Comparison of ENCODE assay signal across 22 mouse cellular contexts in the genomic region with DNA sequence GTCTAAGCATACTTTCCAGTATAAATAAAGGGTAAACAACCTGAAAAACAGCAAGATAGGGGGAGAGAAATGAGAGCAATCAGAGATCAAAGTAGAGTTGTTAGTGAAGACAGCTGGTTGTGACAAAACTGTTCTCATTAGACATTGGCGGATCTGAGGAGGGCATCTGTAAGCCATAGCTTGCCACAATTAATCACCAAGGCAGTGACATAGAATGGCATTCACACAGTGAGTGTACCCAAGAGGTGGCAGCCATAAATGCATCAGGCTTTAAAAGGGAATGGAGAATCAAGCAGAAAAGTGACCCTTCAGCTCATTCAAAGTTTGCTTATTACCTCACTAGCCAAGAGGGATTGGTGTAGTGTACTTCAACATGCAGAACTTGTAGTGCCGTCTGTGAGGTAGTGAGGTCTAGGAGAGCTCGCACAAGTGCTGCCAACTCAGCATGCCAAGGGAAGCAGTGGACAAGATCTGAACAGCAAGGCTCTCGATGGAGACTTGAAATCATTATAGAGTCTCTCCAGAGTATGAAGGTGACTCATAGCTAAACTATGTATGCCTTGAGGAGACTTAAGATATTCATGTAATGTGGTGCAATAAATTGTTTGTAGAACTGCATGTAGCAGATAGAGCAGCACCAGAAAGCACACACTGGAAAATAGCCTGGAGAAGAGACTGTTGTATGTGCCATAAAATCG. TPM values are rescaled to one million over a fixed set of nuclear protein-coding genes. Genes with fewer than 3 reads are reported as not detected.
DNase-seq lines count a peak whose midpoint lies in the region; ATAC-seq and TF ChIP-seq lines count a peak whose summit lies in the region.
"Had no signal": no experiment of that assay in that cellular context is flagged by ENCODE, and none has a peak within 500 bp of the region (broad histone marks: within the 10 kb centered on the region; RNA-seq: fewer than 3 reads in every experiment).

No protein-coding gene starts in this region.

- H3K79me2 ChIP-seq in C2C12 (ENCODE audit: control insufficient read depth, insufficient read depth) = no peaks in the 10 kb centered on the region

- in situ Hi-C loops in Patski (cut with MboI; ENCODE audit: low pct_unique_long_range_greater_than_20kb) = no loop called here

- CTCF ChIA-PET in Patski (lab: Charles Lee) = no interaction called here

- H3K9me3 ChIP-seq in intestine, embryonic 16.5 days (ENCODE audit: control insufficient read depth, low read length) = no peaks in the 10 kb centered on the region
- no peaks in the 10 kb centered on the region for H3K9me3 ChIP-seq in midbrain, embryonic 13.5 days
- H3K9me3 ChIP-seq: embryonic facial prominence, embryonic 12.5 days; kidney, embryonic 15.5 days; midbrain, embryonic 12.5 days had no signal

- H3K27ac ChIP-seq in intestine, embryonic 16.5 days (ENCODE audit: low read length) = no peak overlapping the region
- H3K27ac ChIP-seq in midbrain, embryonic 13.5 days = no peak overlapping the region
- H3K27ac ChIP-seq: embryonic facial prominence, embryonic 12.5 days; gastrocnemius, adult 2 months; kidney, embryonic 15.5 days; midbrain, embryonic 12.5 days had no signal

- H3K27me3 ChIP-seq in C2C12 (ENCODE audit: control insufficient read depth, insufficient read depth, insufficient read length) = no peaks in the 10 kb centered on the region
- no peaks in the 10 kb centered on the region for H3K27me3 ChIP-seq in Patski
- no peaks in the 10 kb centered on the region for H3K27me3 ChIP-seq in intestine, embryonic 16.5 days (replicated peaks; ENCODE audit: control insufficient read depth, insufficient read depth, low read length)
- no peaks in the 10 kb centered on the region for H3K27me3 ChIP-seq in midbrain, embryonic 13.5 days
- H3K27me3 ChIP-seq: CH12.LX; embryonic facial prominence, embryonic 12.5 days; kidney, embryonic 15.5 days; midbrain, embryonic 12.5 days had no signal

- H3ac ChIP-seq in C2C12 (ENCODE audit: control insufficient read depth, insufficient read length, low read depth) = no peak overlapping the region

- no peaks in the 10 kb centered on the region for H3K79me3 ChIP-seq in C2C12 (ENCODE audit: low read depth)

- no peak overlapping the region for H3K4me3 ChIP-seq in C2C12 (ENCODE audit: insufficient read depth, poor library complexity, severe bottlenecking)
- H3K4me3 ChIP-seq in intestine, embryonic 16.5 days (ENCODE audit: low read length) = no peak overlapping the region
- no peak overlapping the region for H3K4me3 ChIP-seq in midbrain, embryonic 13.5 days (replicated peaks)
- H3K4me3 ChIP-seq: embryonic facial prominence, embryonic 12.5 days; gastrocnemius, adult 2 months; kidney, embryonic 15.5 days; midbrain, embryonic 12.5 days had no signal

- 75% methylated on average over 5 of the region's 5 CpGs for WGBS in intestine, embryonic 16.5 days
- WGBS in midbrain, embryonic 13.5 days = 93% methylated on average over 5 of the region's 5 CpGs

- peak; percentile 38 for DNase-seq in Patski (ENCODE audit: low read depth, low spot score)
- peak; percentile 1 for DNase-seq in lung, postnatal 14 days
- DNase-seq in testis, postnatal 10 days (ENCODE audit: low spot score) = no peak
- no peak for DNase-seq in urinary bladder, postnatal 4 days (ENCODE audit: low spot score in 2 of 2)
- DNase-seq: adrenal gland, postnatal 36 days; cerebellum, adult 8-10 months; gastrocnemius, adult 2 months; heart, adult 11 months; heart, postnatal 4 days; left cerebral cortex, postnatal 4 days; thymus, adult 2 months had no signal

- no peak for TF ChIP-seq CTCF in C2C12 (IDR thresholded peaks at IDR 0.05; ENCODE audit: control insufficient read depth, insufficient read depth, insufficient read length)
- no peak for TF ChIP-seq CTCF in Patski (IDR thresholded peaks at IDR 0.05)

- peak; percentile 99 for ATAC-seq in Patski
- ATAC-seq in intestine, embryonic 16.5 days = peak; percentile 31; the same call in 1 of the 2 replicates
- no peak for ATAC-seq in midbrain, embryonic 13.5 days

- H3K4me2 ChIP-seq in intestine, embryonic 16.5 days (ENCODE audit: low read depth, low read length) = no peak overlapping the region
- no peak overlapping the region for H3K4me2 ChIP-seq in midbrain, embryonic 13.5 days (replicated peaks)
- H3K4me2 ChIP-seq: embryonic facial prominence, embryonic 12.5 days; kidney, embryonic 15.5 days; midbrain, embryonic 12.5 days had no signal

- POLR2A ChIA-PET in Patski (lab: Charles Lee) = no interaction called here

- H3K36me3 ChIP-seq in C2C12 (ENCODE audit: control insufficient read depth, insufficient read depth) = no peaks in the 10 kb centered on the region
- no peaks in the 10 kb centered on the region for H3K36me3 ChIP-seq in intestine, embryonic 16.5 days (ENCODE audit: control insufficient read depth, insufficient read depth, low read length)
- H3K36me3 ChIP-seq in midbrain, embryonic 13.5 days = no peaks in the 10 kb centered on the region
- H3K36me3 ChIP-seq: embryonic facial prominence, embryonic 12.5 days; kidney, embryonic 15.5 days; midbrain, embryonic 12.5 days had no signal

- no peak overlapping the region for H3K9ac ChIP-seq in intestine, embryonic 16.5 days (ENCODE audit: low read depth, low read length)
- H3K9ac ChIP-seq in midbrain, embryonic 13.5 days (replicated peaks) = no peak overlapping the region
- H3K9ac ChIP-seq: embryonic facial prominence, embryonic 12.5 days; kidney, embryonic 15.5 days; midbrain, embryonic 12.5 days had no signal

- no peaks in the 10 kb centered on the region for H3K4me1 ChIP-seq in intestine, embryonic 16.5 days (ENCODE audit: control insufficient read depth, insufficient read depth, low read length)
- H3K4me1 ChIP-seq in midbrain, embryonic 13.5 days (replicated peaks) = no peaks in the 10 kb centered on the region
- H3K4me1 ChIP-seq: embryonic facial prominence, embryonic 12.5 days; kidney, embryonic 15.5 days; midbrain, embryonic 12.5 days had no signal

TF ChIP-seq in C2C12, 6 proteins besides CTCF, POLR2A, EP300 and RAD21:
- TF ChIP-seq MAX (IDR thresholded peaks at IDR 0.05) = no peak
- TF ChIP-seq MYOD1 (IDR thresholded peaks at IDR 0.05; ENCODE audit: control insufficient read depth, insufficient read length, low read depth) = no peak
- TF ChIP-seq CEBPB (IDR thresholded peaks at IDR 0.05; ENCODE audit: low read depth) = peak; percentile 60
- TF ChIP-seq FOSL1 (IDR thresholded peaks at IDR 0.05; ENCODE audit: insufficient read depth, low read length, poor library complexity, severe bottlenecking) = peak; percentile 23

RNA-seq across cellular contexts. Expression of a gene that starts 29.6 kb away (rescaled TPM):
- polyA plus RNA-seq in C2C12 (2012; fragmentation: generic; extraction: Trizol) = not detected
- not detected for polyA plus RNA-seq in Patski (2021)
- not detected in 2 replicates for polyA plus RNA-seq in intestine, embryonic 16.5 days (2015; fragmentation: Nextera tagmentation; extraction: Ambion mirVana)
- not detected in 2 replicates for polyA plus RNA-seq in midbrain, embryonic 13.5 days (2015; fragmentation: Nextera tagmentation; extraction: Ambion mirVana)
- polyA plus RNA-seq: cortical plate, adult 2 months; embryonic facial prominence, embryonic 12.5 days; heart, embryonic 14.5 days; kidney, embryonic 15.5 days; liver, adult 2 months; midbrain, embryonic 12.5 days; stomach, embryonic 14.5 days; thymus, adult 2 months had no signal

RNA-seq across cellular contexts. Expression of a gene that starts 54.7 kb away (rescaled TPM):
- polyA plus RNA-seq in C2C12 (2012; fragmentation: generic; extraction: Trizol) = 2.9 TPM
- 21.5 TPM for polyA plus RNA-seq in Patski (2021)
- polyA plus RNA-seq in intestine, embryonic 16.5 days (2015; fragmentation: Nextera tagmentation; extraction: Ambion mirVana) = 8.7 and 10.4 TPM in 2 replicates
- polyA plus RNA-seq in midbrain, embryonic 13.5 days (2015; fragmentation: Nextera tagmentation; extraction: Ambion mirVana) = 13.4 and 14.3 TPM in 2 replicates

Comparison
In these comparisons a context has a peak if more than half of its experiments do, and no peak if none do; other contexts are left out.
1. DNase-seq: peak in Patski (single experiment) and lung, postnatal 14 days (single experiment); none in testis, postnatal 10 days (single experiment) and urinary bladder, postnatal 4 days (0 of 2).